In the genomic region with DNA sequence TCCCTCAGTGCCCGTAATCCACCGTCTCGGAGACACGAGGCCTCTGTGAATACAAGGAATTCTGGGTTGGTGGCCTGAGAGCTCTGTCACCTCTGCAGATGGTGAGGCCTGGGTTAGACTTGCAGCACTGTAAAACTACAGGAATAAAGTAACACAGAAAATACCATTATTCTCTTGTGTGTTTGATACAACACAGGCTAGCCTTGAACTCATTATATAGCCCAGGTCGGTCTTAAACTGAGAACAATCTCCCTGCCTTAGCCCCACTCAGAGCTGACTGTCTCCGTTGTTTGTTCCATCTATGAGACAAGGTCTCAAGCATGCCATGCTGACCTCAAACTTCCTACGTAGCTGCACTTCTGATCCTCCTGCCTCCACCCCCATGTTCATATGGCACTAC, we compare ENCODE assay signal across 23 mouse cellular contexts. TPM values are rescaled to one million over a fixed set of nuclear protein-coding genes. Genes with fewer than 3 reads are reported as not detected.
A peak's percentile ranks its signal among the peaks of the same experiment; 100 is the strongest.
DNase-seq lines count a peak whose midpoint lies in the region; ATAC-seq and TF ChIP-seq lines count a peak whose summit lies in the region.
"Had no signal": no experiment of that assay in that cellular context is flagged by ENCODE, and none has a peak within 500 bp of the region (broad histone marks: within the 10 kb centered on the region; RNA-seq: fewer than 3 reads in every experiment).

No protein-coding gene starts in this region.

- H3K4me3 ChIP-seq in heart, embryonic 11.5 days (ENCODE audit: low read depth, low read length) = no peak overlapping the region
- no peak overlapping the region for H3K4me3 ChIP-seq in heart, embryonic 16.5 days (ENCODE audit: low read length)
- H3K4me3 ChIP-seq in heart, embryonic 10.5 days = no peak overlapping the region
- H3K4me3 ChIP-seq in limb, embryonic 13.5 days = no peak overlapping the region
- no peak overlapping the region for H3K4me3 ChIP-seq in stomach, postnatal 0 days (ENCODE audit: low read depth, low read length)
- no peak overlapping the region for H3K4me3 ChIP-seq in forebrain, embryonic 13.5 days
- H3K4me3 ChIP-seq: embryonic facial prominence, embryonic 15.5 days; erythroblast, embryonic 14.5 days; forebrain, embryonic 10.5 days; forebrain, embryonic 15.5 days; heart, embryonic 12.5 days; hindbrain, embryonic 15.5 days had no signal

- WGBS in heart, embryonic 11.5 days (ENCODE audit: insufficient replicate concordance) = 75% methylated on average over 7 of the region's 7 CpGs
- WGBS in heart, embryonic 16.5 days = 46% methylated on average over 7 of the region's 7 CpGs
- 80% methylated on average over 7 of the region's 7 CpGs for whole genome bisulfite sequencing in heart, embryonic 10.5 days
- 52% methylated on average over 7 of the region's 7 CpGs for WGBS in limb, embryonic 13.5 days
- WGBS in stomach, postnatal 0 days = 68% methylated on average over 7 of the region's 7 CpGs
- WGBS in forebrain, embryonic 13.5 days = 87% methylated on average over 7 of the region's 7 CpGs

- no peaks in the 10 kb centered on the region for H3K27me3 ChIP-seq in heart, embryonic 11.5 days (ENCODE audit: control insufficient read depth, insufficient read depth, low read length)
- no peaks in the 10 kb centered on the region for H3K27me3 ChIP-seq in heart, embryonic 16.5 days (ENCODE audit: control insufficient read depth, insufficient read depth, low read length)
- H3K27me3 ChIP-seq in heart, embryonic 10.5 days (ENCODE audit: insufficient read depth, poor library complexity, severe bottlenecking) = no peaks in the 10 kb centered on the region
- no peaks in the 10 kb centered on the region for H3K27me3 ChIP-seq in limb, embryonic 13.5 days
- no peaks in the 10 kb centered on the region for H3K27me3 ChIP-seq in stomach, postnatal 0 days (ENCODE audit: control insufficient read depth, insufficient read depth, low read length)
- H3K27me3 ChIP-seq in forebrain, embryonic 13.5 days = no peaks in the 10 kb centered on the region
- H3K27me3 ChIP-seq: CH12.LX; embryonic facial prominence, embryonic 15.5 days; forebrain, embryonic 15.5 days; heart, embryonic 12.5 days; hindbrain, embryonic 15.5 days; Patski had no signal

- H3K27ac ChIP-seq in heart, embryonic 11.5 days (ENCODE audit: low read depth, low read length) = 0 out of 2 replicates have a peak overlapping the region, but pooled peaks have one; percentile 24
- H3K27ac ChIP-seq in heart, embryonic 16.5 days (ENCODE audit: low read length) = peak overlapping the region; percentile 58
- H3K27ac ChIP-seq in heart, embryonic 10.5 days = no peak overlapping the region
- peak overlapping the region; percentile 67; the same call in 1 of the 2 replicates for H3K27ac ChIP-seq in limb, embryonic 13.5 days
- no peak overlapping the region for H3K27ac ChIP-seq in stomach, postnatal 0 days (replicated peaks)
- H3K27ac ChIP-seq in forebrain, embryonic 13.5 days = no peak overlapping the region
- H3K27ac ChIP-seq: embryonic facial prominence, embryonic 15.5 days; forebrain, embryonic 10.5 days; forebrain, embryonic 15.5 days; hindbrain, embryonic 15.5 days had no signal

- no peak overlapping the region for H3K9ac ChIP-seq in heart, embryonic 11.5 days (ENCODE audit: low read depth, low read length)
- H3K9ac ChIP-seq in heart, embryonic 16.5 days (ENCODE audit: low read length) = peak overlapping the region; percentile 42
- no peak overlapping the region for H3K9ac ChIP-seq in limb, embryonic 13.5 days
- no peak overlapping the region for H3K9ac ChIP-seq in stomach, postnatal 0 days (ENCODE audit: low read length)
- H3K9ac ChIP-seq in forebrain, embryonic 13.5 days = no peak overlapping the region
- H3K9ac ChIP-seq: embryonic facial prominence, embryonic 15.5 days; forebrain, embryonic 15.5 days; heart, embryonic 12.5 days; hindbrain, embryonic 15.5 days had no signal

- no peak for DNase-seq in heart, postnatal 14 days
- DNase-seq in heart, embryonic 10.5 days (ENCODE audit: low spot score) = no peak
- DNase-seq in stomach, postnatal 0 days (ENCODE audit: low spot score) = no peak
- DNase-seq: adrenal gland, adult 2 months; adrenal gland, postnatal 25 days; cerebellum, adult 2 months; cerebellum, postnatal 10 days; embryo, embryonic 11 days; gastrocnemius, postnatal 10 days had no signal

- H3K9me3 ChIP-seq in heart, embryonic 11.5 days (replicated peaks; ENCODE audit: control insufficient read depth, low read length) = no peaks in the 10 kb centered on the region
- H3K9me3 ChIP-seq in heart, embryonic 16.5 days (replicated peaks; ENCODE audit: control insufficient read depth, low read length) = no peaks in the 10 kb centered on the region
- H3K9me3 ChIP-seq in heart, embryonic 10.5 days = no peaks in the 10 kb centered on the region
- no peaks in the 10 kb centered on the region for H3K9me3 ChIP-seq in limb, embryonic 13.5 days
- H3K9me3 ChIP-seq in stomach, postnatal 0 days (ENCODE audit: control insufficient read depth, low read length) = no peaks in the 10 kb centered on the region
- H3K9me3 ChIP-seq in forebrain, embryonic 13.5 days (replicated peaks) = no peaks in the 10 kb centered on the region
- H3K9me3 ChIP-seq: embryonic facial prominence, embryonic 15.5 days; forebrain, embryonic 10.5 days; forebrain, embryonic 15.5 days; heart, embryonic 12.5 days; hindbrain, embryonic 15.5 days had no signal

- intact Hi-C loops in heart, postnatal 14 days (cut with DNase I) = no loop called here

- TF ChIP-seq CTCF in stomach, postnatal 0 days (IDR thresholded peaks at IDR 0.05; ENCODE audit: low read depth) = no peak

- TF ChIP-seq EP300 in stomach, postnatal 0 days (optimal IDR thresholded peaks at IDR 0.05) = no peak

- no peak overlapping the region for H3K4me2 ChIP-seq in heart, embryonic 11.5 days
- H3K4me2 ChIP-seq in heart, embryonic 16.5 days (ENCODE audit: low read depth, low read length) = no peak overlapping the region
- H3K4me2 ChIP-seq in limb, embryonic 13.5 days (replicated peaks) = no peak overlapping the region
- H3K4me2 ChIP-seq in stomach, postnatal 0 days (replicated peaks; ENCODE audit: low read depth) = no peak overlapping the region
- H3K4me2 ChIP-seq in forebrain, embryonic 13.5 days = no peak overlapping the region
- H3K4me2 ChIP-seq: embryonic facial prominence, embryonic 15.5 days; forebrain, embryonic 15.5 days; heart, embryonic 12.5 days; hindbrain, embryonic 15.5 days had no signal

- no peak for ATAC-seq in heart, embryonic 11.5 days (replicated peaks; ENCODE audit: insufficient number of reproducible peaks, low FRiP score, low TSS enrichment)
- no peak for ATAC-seq in heart, embryonic 16.5 days (replicated peaks; ENCODE audit: extremely low read depth, insufficient read depth, low FRiP score)
- peak; percentile 69; the same call in 1 of the 2 replicates for ATAC-seq in limb, embryonic 13.5 days (ENCODE audit: low FRiP score, low read depth)
- ATAC-seq in stomach, postnatal 0 days (ENCODE audit: low FRiP score, low TSS enrichment) = 0 out of 2 replicates have a peak, but pooled peaks have one; percentile 34
- ATAC-seq in forebrain, embryonic 13.5 days = no peak
- ATAC-seq: activated CD4-positive, CD25-positive, alpha-beta regulatory T cell, adult 4 months; forebrain, embryonic 15.5 days; intestine, embryonic 16.5 days; Patski had no signal

- H3K36me3 ChIP-seq in heart, embryonic 11.5 days (ENCODE audit: control insufficient read depth, insufficient read depth, low read length) = no peaks in the 10 kb centered on the region
- no peaks in the 10 kb centered on the region for H3K36me3 ChIP-seq in heart, embryonic 16.5 days (ENCODE audit: control insufficient read depth, insufficient read depth)
- 0 out of 2 replicates have a peak, but pooled peaks cover 9% of the 10 kb centered on the region for H3K36me3 ChIP-seq in heart, embryonic 10.5 days
- peaks cover 16% of the 10 kb centered on the region for H3K36me3 ChIP-seq in limb, embryonic 13.5 days
- H3K36me3 ChIP-seq in stomach, postnatal 0 days (ENCODE audit: control insufficient read depth, insufficient read depth, low read length) = 0 out of 2 replicates have a peak, but pooled peaks cover 3% of the 10 kb centered on the region
- 0 out of 2 replicates have a peak, but pooled peaks cover 5% of the 10 kb centered on the region for H3K36me3 ChIP-seq in forebrain, embryonic 13.5 days (ENCODE audit: poor library complexity, severe bottlenecking)
- H3K36me3 ChIP-seq: embryonic facial prominence, embryonic 15.5 days; forebrain, embryonic 15.5 days; heart, embryonic 12.5 days; hindbrain, embryonic 15.5 days had no signal

- peaks cover 5% of the 10 kb centered on the region; the same call in 1 of the 2 replicates for H3K4me1 ChIP-seq in heart, embryonic 11.5 days (ENCODE audit: control insufficient read depth, insufficient read depth, low read length)
- peaks cover 16% of the 10 kb centered on the region for H3K4me1 ChIP-seq in heart, embryonic 16.5 days (ENCODE audit: control insufficient read depth, insufficient read depth, low read length)
- peaks cover 7% of the 10 kb centered on the region; the same call in 1 of the 2 replicates for H3K4me1 ChIP-seq in heart, embryonic 10.5 days
- H3K4me1 ChIP-seq in limb, embryonic 13.5 days = peaks cover 25% of the 10 kb centered on the region
- H3K4me1 ChIP-seq in stomach, postnatal 0 days (replicated peaks; ENCODE audit: control insufficient read depth, insufficient read depth) = no peaks in the 10 kb centered on the region
- H3K4me1 ChIP-seq in forebrain, embryonic 13.5 days = no peaks in the 10 kb centered on the region; the same call in 1 of the 2 replicates
- H3K4me1 ChIP-seq: forebrain, embryonic 10.5 days; forebrain, embryonic 15.5 days had no signal

RNA-seq across cellular contexts. Expression of gene Fbxl20, which starts 11.3 kb away (rescaled TPM):
- 12.9 and 15.5 TPM in 2 replicates for polyA plus RNA-seq in heart, embryonic 11.5 days (2014; fragmentation: Nextera tagmentation; extraction: Ambion mirVana)
- 10 to 100 TPM; 19.7 to 22.4 TPM for total RNA-seq in heart, postnatal 14 days (2021)
- polyA plus RNA-seq in heart, embryonic 16.5 days (2015; fragmentation: Nextera tagmentation; extraction: Ambion mirVana) = 14.9 and 15.9 TPM in 2 replicates
- polyA plus RNA-seq in heart, embryonic 10.5 days (2016; fragmentation: Nextera tagmentation; extraction: Ambion mirVana) = 13.6 and 13.9 TPM in 2 replicates
- polyA plus RNA-seq in limb, embryonic 13.5 days (2015; fragmentation: Nextera tagmentation; extraction: Ambion mirVana) = 28.0 and 28.4 TPM in 2 replicates
- 11.7 and 12.7 TPM in 2 replicates for polyA plus RNA-seq in stomach, postnatal 0 days (2015; fragmentation: Nextera tagmentation; extraction: Ambion mirVana)
- polyA plus RNA-seq in forebrain, embryonic 13.5 days (2015; fragmentation: Nextera tagmentation; extraction: Ambion mirVana) = 31.8 and 32.9 TPM in 2 replicates

RNA-seq across cellular contexts. Expression of gene Med1, which starts 54.2 kb away (rescaled TPM):
- 40.7 and 46.9 TPM in 2 replicates for polyA plus RNA-seq in heart, embryonic 11.5 days (2014; fragmentation: Nextera tagmentation; extraction: Ambion mirVana)
- total RNA-seq in heart, postnatal 14 days (2021) = 10 to 100 TPM; 38.0 to 42.9 TPM
- polyA plus RNA-seq in heart, embryonic 16.5 days (2015; fragmentation: Nextera tagmentation; extraction: Ambion mirVana) = 45.7 and 49.2 TPM in 2 replicates
- polyA plus RNA-seq in heart, embryonic 10.5 days (2016; fragmentation: Nextera tagmentation; extraction: Ambion mirVana) = 43.7 and 51.5 TPM in 2 replicates
- polyA plus RNA-seq in limb, embryonic 13.5 days (2015; fragmentation: Nextera tagmentation; extraction: Ambion mirVana) = 74.9 and 76.8 TPM in 2 replicates
- polyA plus RNA-seq in stomach, postnatal 0 days (2015; fragmentation: Nextera tagmentation; extraction: Ambion mirVana) = 25.5 and 26.8 TPM in 2 replicates
- polyA plus RNA-seq in forebrain, embryonic 13.5 days (2015; fragmentation: Nextera tagmentation; extraction: Ambion mirVana) = 77.5 and 78.3 TPM in 2 replicates

Comparison
In these comparisons a context has a peak if more than half of its experiments do, and no peak if none do; other contexts are left out.
1. H3K27ac ChIP-seq: peak in heart, embryonic 11.5 days (single experiment), heart, embryonic 16.5 days (single experiment) and limb, embryonic 13.5 days (single experiment); none in heart, embryonic 10.5 days (single experiment), stomach, postnatal 0 days (single experiment) and forebrain, embryonic 13.5 days (single experiment).
2. ATAC-seq: peak in limb, embryonic 13.5 days (single experiment) and stomach, postnatal 0 days (single experiment); none in heart, embryonic 11.5 days (single experiment), heart, embryonic 16.5 days (single experiment) and forebrain, embryonic 13.5 days (single experiment).